Mouse (Mus musculus) bone marrow, adult 2 months (tissue): ENCODE results near the gene Spef2. TPM values are rescaled to one million over a fixed set of nuclear protein-coding genes. Genes with fewer than 3 reads are reported as not detected.

ENCODE experiments used
- H3K27ac ChIP-seq: fragments of 200-500 bp; 2 replicates; pipeline ENCODE4 v1.5.1; 2012; ENCODE audit warnings: low read depth, mild to moderate bottlenecking, control low read depth, inconsistent platforms, low read length; ENCODE audit not compliant: control insufficient read depth, poor library complexity, insufficient read depth
- H3K4me1 ChIP-seq: fragments of 200-500 bp; 2 replicates; pipeline ENCODE4 v1.6.1; 2011; ENCODE audit warnings: low read length; ENCODE audit not compliant: control insufficient read depth, insufficient read depth
- H3K4me3 ChIP-seq: fragments of 200-500 bp; replicated peaks from 2 replicates; pipeline ENCODE3; 2011; ENCODE audit warnings: mild to moderate bottlenecking, low read depth, low read length, control low read depth; ENCODE audit not compliant: control insufficient read depth
- CTCF ChIP-seq: fragments of 200-500 bp; IDR thresholded peaks from 2 replicates; pipeline ENCODE4 v1.5.1; 2011; ENCODE audit warnings: low read length, control low read depth; ENCODE audit not compliant: control insufficient read depth, insufficient read depth
- POLR2A ChIP-seq: fragments of 200-500 bp; IDR thresholded peaks from 2 replicates; pipeline ENCODE4 v1.6.1; 2011; ENCODE audit warnings: low read depth, mild to moderate bottlenecking, control low read depth, low read length, borderline replicate concordance; ENCODE audit not compliant: control insufficient read depth
- WGBS: fragments of 180-500 bp; shearing (Covaris S2); methylation state at CpG from one replicate; pipeline ENCODE4 v1.1.7; 2018; 5-methylcytosine and 5-hydroxymethylcytosine counted together
- polyA plus RNA-seq: library from polyadenylated mRNA; stranded (reverse); fragments of >200 nt; gene quantifications from 2 replicates; pipeline ENCODE4 v1.2.4, GENCODE M21; 2011; ENCODE audit warnings: low replicate concordance; ENCODE audit not compliant: missing spikeins, insufficient read depth, insufficient read length

The Spef2 gene
- polyA plus RNA-seq, 1 experiment, result 2.5 TPM

GRCm38 (mm10) chr15:9548951-9549350, 199.7 kb downstream of the Spef2 start:
- 83% methylated on average over 2 of the region's 2 CpGs for WGBS
- TF ChIP-seq CTCF (no peak), POLR2A (no peak)

GRCm38 (mm10) chr15:9535200-9535599, 213.5 kb downstream of the Spef2 start:
- TF ChIP-seq CTCF, result no peak
- TF ChIP-seq POLR2A, result no peak
- no peaks in the 10 kb centered on the region for H3K4me1 ChIP-seq
- no peak overlapping the region for H3K27ac ChIP-seq
- H3K4me3 ChIP-seq, result no peak overlapping the region
- WGBS, result 57% methylated on average over 1 of the region's 1 CpGs

More at GRCm38 (mm10) chr15:9548951-9549350, 199.7 kb downstream of the Spef2 start:
- Histone ChIP-seq H3K4me3 (no peak overlapping the region), H3K4me1 (no peaks in the 10 kb centered on the region; the same call in 1 of the 2 replicates), H3K27ac (no peak overlapping the region)

GRCm38 (mm10) chr15:9533356-9533902, 215.2 kb downstream of the Spef2 start:
- Histone ChIP-seq H3K27ac (no peak overlapping the region), H3K4me1 (no peaks in the 10 kb centered on the region; the same call in 1 of the 2 replicates), H3K4me3 (no peak overlapping the region)
- TF ChIP-seq POLR2A (no peak), CTCF (no peak)
- 18% methylated on average over 3 of the region's 3 CpGs for WGBS

GRCm38 (mm10) chr15:9530076-9530475, 218.6 kb downstream of the Spef2 start, which contains the start of gene Il7r:
Gene Il7r, minus strand, starts transcription at chr15:9530176.
- Histone ChIP-seq H3K4me3 (peak within 1 kb of the TSS; percentile 50), H3K4me1 (no peaks in the 10 kb centered on the region; the same call in 1 of the 2 replicates), H3K27ac (no peak within 1 kb of the TSS; the same call in 1 of the 2 replicates)
- WGBS, result 58% methylated on average over 4 of the region's 4 CpGs
- TF ChIP-seq CTCF, result no peak
- TF ChIP-seq POLR2A, result no peak

- TF ChIP-seq POLR2A, result no peak
- TF ChIP-seq CTCF, result no peak
- H3K4me3 ChIP-seq, result peak overlapping the region; percentile 9
Measured at GRCm38 (mm10) chr15:9529646-9530045, 219.0 kb downstream of the Spef2 start.

More at GRCm38 (mm10) chr15:9529646-9530045, 219.0 kb downstream of the Spef2 start:
- WGBS, result 6% methylated on average over 3 of the region's 3 CpGs
- Histone ChIP-seq H3K4me1 (no peaks in the 10 kb centered on the region; the same call in 1 of the 2 replicates), H3K27ac (no peak overlapping the region; the same call in 1 of the 2 replicates)

Other genes starting within 250 kb of the Spef2 start
- 12.1 and 14.5 TPM in 2 replicates for gene Il7r, start 218.7 kb downstream of the Spef2 start, polyA plus RNA-seq